Mouse (Mus musculus): ENCODE results near the gene Cldn10. TPM values are rescaled to one million over a fixed set of nuclear protein-coding genes. Genes with fewer than 3 reads are reported as not detected.

Gene Cldn10
- total RNA-seq, 2 experiments from 2014 or later, result 0.57 to 0.64 TPM

DNA sequence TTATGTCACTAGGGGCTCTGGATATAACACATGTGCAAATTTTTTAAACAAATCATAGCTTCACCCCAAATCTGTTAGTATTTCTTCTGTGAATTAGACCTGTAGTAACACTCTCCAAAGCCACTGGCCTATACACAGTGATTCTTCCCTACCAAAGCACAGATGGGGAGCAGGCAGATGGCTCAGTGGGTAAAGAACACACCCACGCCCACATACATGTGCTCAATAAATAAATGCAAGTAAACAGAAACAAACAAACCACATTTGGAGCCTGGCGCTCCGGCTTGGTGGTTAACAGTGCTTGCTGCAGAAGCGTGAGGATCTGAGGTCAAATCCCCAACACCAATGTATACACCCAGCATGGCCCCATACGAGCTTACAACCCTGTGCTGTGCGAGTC is 123.8 kb downstream of the Cldn10 start:
- DNase-seq, result no peak

- DNase-seq, result no peak
These were observed 125.9 kb downstream of the Cldn10 start for GRCm38 (mm10) chr14:118913651-118914050.

GRCm38 (mm10) chr14:118919025-118919424 is 131.3 kb downstream of the Cldn10 start:
- peak; percentile 40 for DNase-seq

DNA sequence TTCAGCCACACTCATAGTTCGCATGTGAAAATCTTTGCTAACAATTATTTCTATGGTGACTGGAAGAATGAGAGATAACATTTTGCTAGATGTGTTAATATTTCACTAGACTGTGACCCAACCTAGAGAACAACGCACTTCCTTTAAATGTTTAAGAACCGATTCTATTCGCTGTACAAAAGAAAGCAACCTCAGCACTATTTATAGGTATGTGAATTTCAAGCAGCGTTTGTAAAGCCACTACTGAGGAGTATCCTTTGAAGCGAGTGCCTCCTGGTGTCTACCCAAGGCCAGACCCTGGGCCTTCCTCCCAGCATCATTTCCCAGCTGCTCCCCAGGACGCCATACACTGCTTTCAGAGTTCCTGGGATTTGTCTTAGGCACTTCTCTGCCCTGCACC is 132.9 kb downstream of the Cldn10 start:
- no peak for DNase-seq

- no peak for DNase-seq
These were observed 134.5 kb downstream of the Cldn10 start for GRCm38 (mm10) chr14:118922251-118922650.

- peak; percentile 46 for DNase-seq
These were observed 135.0 kb downstream of the Cldn10 start for GRCm38 (mm10) chr14:118922667-118923184.

Other genes with a start within 250 kb of the Cldn10 start
- gene Abcc4, start 81.7 kb upstream of the Cldn10 start, total RNA-seq (2021), result 1 to 10 TPM; 8.5 to 9.9 TPM
- 10 to 100 TPM; 12.3 to 15.7 TPM for gene Dzip1, start 137.6 kb downstream of the Cldn10 start, total RNA-seq (2021)
- 10 to 100 TPM; 42.4 to 50.9 TPM for gene Dnajc3, start 150.1 kb downstream of the Cldn10 start, total RNA-seq (2021)